Mouse (Mus musculus) olfactory bulb, adult 2 months (tissue): ENCODE data around the gene Tfcp2.

ENCODE experiments used
- CTCF ChIP-seq: fragments of 200-500 bp; IDR thresholded peaks from 2 replicates; pipeline ENCODE4 v1.5.1; 2012; ENCODE audit warnings: low read depth, mild to moderate bottlenecking, low read length, moderate library complexity; ENCODE audit not compliant: insufficient read depth
- POLR2A ChIP-seq: fragments of 200-500 bp; IDR thresholded peaks from 2 replicates; pipeline ENCODE4 v1.6.1; 2012; ENCODE audit warnings: mild to moderate bottlenecking, low read depth, low read length, moderate library complexity; ENCODE audit not compliant: insufficient read depth

DNA sequence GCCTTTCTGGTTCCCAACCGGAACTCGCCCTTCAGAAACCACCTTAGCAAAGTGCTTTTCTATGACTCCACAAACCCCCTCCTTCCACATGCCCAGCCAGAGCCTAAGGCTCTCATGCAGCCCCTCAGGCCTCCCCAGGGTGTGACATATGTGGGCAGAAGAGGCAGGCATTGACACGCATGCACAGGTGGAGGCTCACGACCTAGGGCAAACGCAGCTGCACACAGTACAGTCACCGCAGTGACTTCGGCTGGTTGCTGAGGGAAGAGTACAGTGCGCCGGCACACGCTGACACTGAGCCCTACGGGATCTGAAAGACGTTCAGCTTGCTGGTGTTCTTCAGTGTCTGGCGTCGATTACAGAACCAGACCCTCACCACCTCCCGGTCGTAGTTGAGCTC is 26.2 kb upstream of the Tfcp2 start:
- TF ChIP-seq POLR2A: no peak
- TF ChIP-seq CTCF: no peak
